Mouse (Mus musculus): ENCODE results near the gene Abcc8. TPM values are rescaled to one million over a fixed set of nuclear protein-coding genes. Genes with fewer than 3 reads are reported as not detected.
"Not testable (repeated sequence)": the region's sequence is repeated elsewhere in the genome, so short reads cannot be mapped to it uniquely, and the experiment has no call there.

Gene Abcc8
- polyA plus RNA-seq, 1 experiment from 2014 or later, result 0.49 TPM

GRCm38 (mm10) chr7:46204046-46204471, 24.2 kb upstream of the Abcc8 start:
- Histone ChIP-seq H3K4me3 (ENCODE audit: low read depth, low read length) (no peak overlapping the region), H3K4me2 (no peak overlapping the region), H3K9me3 (ENCODE audit: control insufficient read depth, low read length) (no peaks in the 10 kb centered on the region), H3K9ac (ENCODE audit: low read length) (no peak overlapping the region), H3K27me3 (ENCODE audit: control insufficient read depth, insufficient read depth, low read length) (no peaks in the 10 kb centered on the region), H3K36me3 (ENCODE audit: control insufficient read depth, insufficient read depth, low read length) (no peaks in the 10 kb centered on the region), H3K27ac (ENCODE audit: low read depth, low read length) (no peak overlapping the region), H3K4me1 (ENCODE audit: control insufficient read depth, insufficient read depth, low read length) (0 out of 2 replicates have a peak, but pooled peaks cover 3% of the 10 kb centered on the region)
- DNase-seq (ENCODE audit: low spot score, missing footprints), result peak; percentile 90
- no peak; the same call in 1 of the 2 replicates for ATAC-seq (ENCODE audit: low FRiP score)
- 40% methylated on average over 11 of the region's 11 CpGs for WGBS

GRCm38 (mm10) chr7:46201649-46202048, 21.8 kb upstream of the Abcc8 start:
- no peak overlapping the region for H3K4me3 ChIP-seq (ENCODE audit: low read depth, low read length)
- ATAC-seq (ENCODE audit: low FRiP score), result peak; percentile 84
- 10% methylated on average over 14 of the region's 14 CpGs for WGBS
- no peak overlapping the region for H3K27ac ChIP-seq (ENCODE audit: low read depth, low read length)
- peak overlapping the region; percentile 7 for H3K9ac ChIP-seq (ENCODE audit: low read length)
- H3K4me1 ChIP-seq (ENCODE audit: control insufficient read depth, insufficient read depth, low read length), result 0 out of 2 replicates have a peak, but pooled peaks cover 3% of the 10 kb centered on the region
- H3K27me3 ChIP-seq (ENCODE audit: control insufficient read depth, insufficient read depth, low read length), result no peaks in the 10 kb centered on the region
- no peaks in the 10 kb centered on the region for H3K36me3 ChIP-seq (ENCODE audit: control insufficient read depth, insufficient read depth, low read length)
- peak; percentile 94 for DNase-seq (ENCODE audit: low spot score, missing footprints)
- H3K4me2 ChIP-seq, result 0 out of 2 replicates have a peak overlapping the region, but pooled peaks have one; percentile 16
- H3K9me3 ChIP-seq (ENCODE audit: control insufficient read depth, low read length), result no peaks in the 10 kb centered on the region

- Histone ChIP-seq H3K27ac (ENCODE audit: low read depth, low read length) (no peak overlapping the region), H3K4me3 (ENCODE audit: low read depth, low read length) (no peak overlapping the region), H3K27me3 (ENCODE audit: control insufficient read depth, insufficient read depth, low read length) (no peaks in the 10 kb centered on the region), H3K9me3 (ENCODE audit: control insufficient read depth, low read length) (no peaks in the 10 kb centered on the region), H3K9ac (ENCODE audit: low read length) (no peak overlapping the region), H3K4me2 (no peak overlapping the region), H3K4me1 (ENCODE audit: control insufficient read depth, insufficient read depth, low read length) (0 out of 2 replicates have a peak, but pooled peaks cover 3% of the 10 kb centered on the region), H3K36me3 (ENCODE audit: control insufficient read depth, insufficient read depth, low read length) (no peaks in the 10 kb centered on the region)
- WGBS, result 66% methylated on average over 6 of the region's 6 CpGs
- no peak for DNase-seq (ENCODE audit: low spot score, missing footprints)
- no peak for ATAC-seq (ENCODE audit: low FRiP score)
These were observed 20.2 kb upstream of the Abcc8 start for GRCm38 (mm10) chr7:46200021-46200420.

- H3K4me3 ChIP-seq (ENCODE audit: low read depth, low read length), result no peak overlapping the region
- 88% methylated on average over 5 of the region's 5 CpGs for WGBS
- ATAC-seq (ENCODE audit: low FRiP score), result no peak
These were observed 15.5 kb upstream of the Abcc8 start for GRCm38 (mm10) chr7:46195356-46195755.

GRCm38 (mm10) chr7:46184232-46184631, 4.4 kb upstream of the Abcc8 start:
- H3K27me3 ChIP-seq (ENCODE audit: control insufficient read depth, insufficient read depth, low read length), result peaks cover 18% of the 10 kb centered on the region
- H3K9ac ChIP-seq (ENCODE audit: low read length), result no peak overlapping the region
- H3K27ac ChIP-seq (ENCODE audit: low read depth, low read length), result no peak overlapping the region
- H3K4me2 ChIP-seq, result no peak overlapping the region
- ATAC-seq (ENCODE audit: low FRiP score) (no peak), DNase-seq (ENCODE audit: low spot score, missing footprints) (no peak)
- H3K36me3 ChIP-seq (ENCODE audit: control insufficient read depth, insufficient read depth, low read length), result no peaks in the 10 kb centered on the region
- no peaks in the 10 kb centered on the region for H3K9me3 ChIP-seq (ENCODE audit: control insufficient read depth, low read length)
- H3K4me1 ChIP-seq (ENCODE audit: control insufficient read depth, insufficient read depth, low read length), result peaks cover 7% of the 10 kb centered on the region
- no peak overlapping the region for H3K4me3 ChIP-seq (ENCODE audit: low read depth, low read length)

More at GRCm38 (mm10) chr7:46195356-46195755, 15.5 kb upstream of the Abcc8 start:
- Histone ChIP-seq H3K4me1 (ENCODE audit: control insufficient read depth, insufficient read depth, low read length) (no peaks in the 10 kb centered on the region), H3K27ac (ENCODE audit: low read depth, low read length) (no peak overlapping the region), H3K36me3 (ENCODE audit: control insufficient read depth, insufficient read depth, low read length) (no peaks in the 10 kb centered on the region), H3K4me2 (no peak overlapping the region), H3K9ac (ENCODE audit: low read length) (no peak overlapping the region), H3K27me3 (ENCODE audit: control insufficient read depth, insufficient read depth, low read length) (no peaks in the 10 kb centered on the region), H3K9me3 (ENCODE audit: control insufficient read depth, low read length) (no peaks in the 10 kb centered on the region)
- DNase-seq (ENCODE audit: low spot score, missing footprints), result no peak

- no peak overlapping the region for H3K9ac ChIP-seq (ENCODE audit: low read length)
- no peak overlapping the region for H3K4me3 ChIP-seq (ENCODE audit: low read depth, low read length)
- H3K9me3 ChIP-seq (ENCODE audit: control insufficient read depth, low read length), result no peaks in the 10 kb centered on the region
- no peak overlapping the region for H3K27ac ChIP-seq (ENCODE audit: low read depth, low read length)
- 3% methylated on average over 3 of the region's 3 CpGs for WGBS
- peaks cover 30% of the 10 kb centered on the region for H3K27me3 ChIP-seq (ENCODE audit: control insufficient read depth, insufficient read depth, low read length)
- peaks cover 7% of the 10 kb centered on the region for H3K4me1 ChIP-seq (ENCODE audit: control insufficient read depth, insufficient read depth, low read length)
- peak; percentile 46; the same call in 1 of the 2 replicates for ATAC-seq (ENCODE audit: low FRiP score)
- H3K4me2 ChIP-seq, result no peak overlapping the region
- no peaks in the 10 kb centered on the region for H3K36me3 ChIP-seq (ENCODE audit: control insufficient read depth, insufficient read depth, low read length)
- peak; percentile 94 for DNase-seq (ENCODE audit: low spot score, missing footprints)
These were observed 1.8 kb upstream of the Abcc8 start for GRCm38 (mm10) chr7:46181590-46181989.

- 93% methylated on average over 1 of the region's 1 CpGs for WGBS
- not testable (repeated sequence) for H3K9me3 ChIP-seq (ENCODE audit: control insufficient read depth, low read length); H3K4me1 ChIP-seq (ENCODE audit: control insufficient read depth, insufficient read depth, low read length); H3K9ac ChIP-seq (ENCODE audit: low read length); H3K27me3 ChIP-seq (ENCODE audit: control insufficient read depth, insufficient read depth, low read length); ATAC-seq (ENCODE audit: low FRiP score); H3K36me3 ChIP-seq (ENCODE audit: control insufficient read depth, insufficient read depth, low read length); H3K4me3 ChIP-seq (ENCODE audit: low read depth, low read length); H3K4me2 ChIP-seq; H3K27ac ChIP-seq (ENCODE audit: low read depth, low read length); DNase-seq (ENCODE audit: low spot score, missing footprints)
These were observed 10.9 kb downstream of the Abcc8 start for GRCm38 (mm10) chr7:46168980-46169379.

- Histone ChIP-seq H3K9ac (ENCODE audit: low read length) (no peak overlapping the region), H3K4me2 (no peak overlapping the region), H3K36me3 (ENCODE audit: control insufficient read depth, insufficient read depth, low read length) (no peaks in the 10 kb centered on the region), H3K27ac (ENCODE audit: low read depth, low read length) (no peak overlapping the region), H3K9me3 (ENCODE audit: control insufficient read depth, low read length) (no peaks in the 10 kb centered on the region), H3K4me1 (ENCODE audit: control insufficient read depth, insufficient read depth, low read length) (no peaks in the 10 kb centered on the region), H3K27me3 (ENCODE audit: control insufficient read depth, insufficient read depth, low read length) (no peaks in the 10 kb centered on the region), H3K4me3 (ENCODE audit: low read depth, low read length) (no peak overlapping the region)
- WGBS, result 93% methylated on average over 6 of the region's 6 CpGs
- ATAC-seq (ENCODE audit: low FRiP score), result no peak
- DNase-seq (ENCODE audit: low spot score, missing footprints), result no peak
These were observed 11.4 kb downstream of the Abcc8 start for GRCm38 (mm10) chr7:46168402-46168801.

GRCm38 (mm10) chr7:46167901-46168300, 11.9 kb downstream of the Abcc8 start:
- WGBS, result 95% methylated on average over 7 of the region's 7 CpGs

More at GRCm38 (mm10) chr7:46167901-46168300, 11.9 kb downstream of the Abcc8 start:
- Histone ChIP-seq H3K27me3 (ENCODE audit: control insufficient read depth, insufficient read depth, low read length) (no peaks in the 10 kb centered on the region), H3K9me3 (ENCODE audit: control insufficient read depth, low read length) (no peaks in the 10 kb centered on the region), H3K4me2 (no peak overlapping the region), H3K4me3 (ENCODE audit: low read depth, low read length) (no peak overlapping the region), H3K9ac (ENCODE audit: low read length) (no peak overlapping the region), H3K36me3 (ENCODE audit: control insufficient read depth, insufficient read depth, low read length) (no peaks in the 10 kb centered on the region), H3K27ac (ENCODE audit: low read depth, low read length) (no peak overlapping the region), H3K4me1 (ENCODE audit: control insufficient read depth, insufficient read depth, low read length) (no peaks in the 10 kb centered on the region)
- no peak for DNase-seq (ENCODE audit: low spot score, missing footprints)
- no peak for ATAC-seq (ENCODE audit: low FRiP score)

Data from midbrain, embryonic 11.5 days (tissue).